Mouse (Mus musculus): ENCODE results near the gene Spen.

The Spen gene

GRCm38 (mm10) chr4:141451251-141451650 is 87.1 kb downstream of the Spen start:
- DNase-seq (ENCODE audit: low read depth, low spot score): no peak

- no peak for DNase-seq (ENCODE audit: low read depth, low spot score)
Observed at GRCm38 (mm10) chr4:141446211-141446610, 92.2 kb downstream of the Spen start.

- no peak for DNase-seq (ENCODE audit: low read depth, low spot score)
Observed at GRCm38 (mm10) chr4:141445328-141445720, 93.1 kb downstream of the Spen start.

- peak; percentile 88 for DNase-seq (ENCODE audit: low read depth, low spot score)
Observed at GRCm38 (mm10) chr4:141444451-141445327, 93.7 kb downstream of the Spen start, which contains the start of gene Zbtb17. Zbtb17 (plus strand) TSS chr4:141444654.

- no peak for DNase-seq (ENCODE audit: low read depth, low spot score)
Observed at GRCm38 (mm10) chr4:141443641-141444429, 94.6 kb downstream of the Spen start.

- DNase-seq (ENCODE audit: low read depth, low spot score): peak; percentile 95
Observed at GRCm38 (mm10) chr4:141440877-141441276, 97.5 kb downstream of the Spen start.

- DNase-seq (ENCODE audit: low read depth, low spot score): peak; percentile 55
Observed at GRCm38 (mm10) chr4:141439083-141439803, 99.2 kb downstream of the Spen start.

GRCm38 (mm10) chr4:141435974-141436373 is 102.4 kb downstream of the Spen start, which contains the start of gene Srarp:
Srarp (minus strand) TSS chr4:141436105.
- DNase-seq (ENCODE audit: low read depth, low spot score): no peak

- DNase-seq (ENCODE audit: low read depth, low spot score): peak; percentile 85
Observed at GRCm38 (mm10) chr4:141433191-141433590, 105.2 kb downstream of the Spen start.

- no peak for DNase-seq (ENCODE audit: low read depth, low spot score)
Observed at GRCm38 (mm10) chr4:141432666-141433065, 105.7 kb downstream of the Spen start.

GRCm38 (mm10) chr4:141430997-141431396 is 107.4 kb downstream of the Spen start:
- no peak for DNase-seq (ENCODE audit: low read depth, low spot score)

GRCm38 (mm10) chr4:141429847-141430246 is 108.5 kb downstream of the Spen start:
- peak; percentile 76 for DNase-seq (ENCODE audit: low read depth, low spot score)

- DNase-seq (ENCODE audit: low read depth, low spot score): no peak
Observed at GRCm38 (mm10) chr4:141429381-141429780, 109.0 kb downstream of the Spen start.

GRCm38 (mm10) chr4:141427921-141428320 is 110.5 kb downstream of the Spen start:
- no peak for DNase-seq (ENCODE audit: low read depth, low spot score)

GRCm38 (mm10) chr4:141426796-141427745 is 111.3 kb downstream of the Spen start:
- DNase-seq (ENCODE audit: low read depth, low spot score): peak; percentile 58

- DNase-seq (ENCODE audit: low read depth, low spot score): peak; percentile 94
Observed at GRCm38 (mm10) chr4:141425484-141426479, 112.6 kb downstream of the Spen start.

GRCm38 (mm10) chr4:141423691-141424431 is 114.5 kb downstream of the Spen start:
- DNase-seq (ENCODE audit: low read depth, low spot score): no peak

- DNase-seq (ENCODE audit: low read depth, low spot score): no peak
Observed at GRCm38 (mm10) chr4:141423288-141423687, 115.1 kb downstream of the Spen start.

GRCm38 (mm10) chr4:141422841-141423240 is 115.6 kb downstream of the Spen start:
- no peak for DNase-seq (ENCODE audit: low read depth, low spot score)
